Mouse (Mus musculus) 416B (cell line): ENCODE measurements at regions not wholly inside any gene's neighbourhood (a gene's known extent, or its start where the extent isn't known, plus 50 kb on each side); places are given as distances from the start of the nearest gene placed in this dataset.

Source experiments
- DNase-seq: peaks from one replicate; pipeline ENCODE4 v3.0.0; 2011; ENCODE audit warnings: low read depth

- DNase-seq: no peak
Measured at GRCm38 (mm10) chr12:25382961-25383360, 286.0 kb upstream of the Id2 start.

GRCm38 (mm10) chr12:25382475-25382874, 285.5 kb upstream of the Id2 start:
- DNase-seq: no peak

GRCm38 (mm10) chr12:25381619-25382018, 284.7 kb upstream of the Id2 start:
- peak; percentile 14 for DNase-seq

- DNase-seq: no peak
Measured at GRCm38 (mm10) chr12:25379996-25380395, 283.1 kb upstream of the Id2 start.

GRCm38 (mm10) chr12:25379016-25379415, 282.1 kb upstream of the Id2 start:
- no peak for DNase-seq

GRCm38 (mm10) chr12:25378036-25378645, 281.2 kb upstream of the Id2 start:
- DNase-seq: no peak

- no peak for DNase-seq
Measured at GRCm38 (mm10) chr12:25376451-25376850, 279.5 kb upstream of the Id2 start.

- no peak for DNase-seq
Measured at GRCm38 (mm10) chr12:25367541-25367940, 270.6 kb upstream of the Id2 start.

GRCm38 (mm10) chr12:25365600-25366267, 268.8 kb upstream of the Id2 start:
- no peak for DNase-seq

GRCm38 (mm10) chr12:25364966-25365568, 268.1 kb upstream of the Id2 start:
- DNase-seq: no peak

GRCm38 (mm10) chr12:25363839-25364238, 266.9 kb upstream of the Id2 start:
- no peak for DNase-seq

- no peak for DNase-seq
Measured at GRCm38 (mm10) chr12:25363341-25363740, 266.4 kb upstream of the Id2 start.

- DNase-seq: peak; percentile 31
Measured at GRCm38 (mm10) chr12:25362771-25363170, 265.8 kb upstream of the Id2 start.

GRCm38 (mm10) chr12:25360726-25361125, 263.8 kb upstream of the Id2 start:
- DNase-seq: peak; percentile 54

GRCm38 (mm10) chr12:25359931-25360330, 263.0 kb upstream of the Id2 start:
- DNase-seq: peak; percentile 84

GRCm38 (mm10) chr12:25358846-25359525, 262.0 kb upstream of the Id2 start:
- peak; percentile 34 for DNase-seq

- DNase-seq: no peak
Measured at GRCm38 (mm10) chr12:25356774-25357173, 259.8 kb upstream of the Id2 start.

- no peak for DNase-seq
Measured at GRCm38 (mm10) chr12:25355217-25355616, 258.3 kb upstream of the Id2 start.

GRCm38 (mm10) chr12:25353402-25353896, 256.5 kb upstream of the Id2 start:
- no peak for DNase-seq

GRCm38 (mm10) chr12:25352160-25352559, 255.2 kb upstream of the Id2 start:
- no peak for DNase-seq

GRCm38 (mm10) chr12:25344354-25344753, 247.4 kb upstream of the Id2 start:
- DNase-seq: no peak

- no peak for DNase-seq
Measured at GRCm38 (mm10) chr12:25338771-25339170, 241.8 kb upstream of the Id2 start.

- DNase-seq: no peak
Measured at GRCm38 (mm10) chr12:25335930-25336329, 239.0 kb upstream of the Id2 start.
